Comparison of ENCODE assay signal across 8 mouse cellular contexts in the genomic region with DNA sequence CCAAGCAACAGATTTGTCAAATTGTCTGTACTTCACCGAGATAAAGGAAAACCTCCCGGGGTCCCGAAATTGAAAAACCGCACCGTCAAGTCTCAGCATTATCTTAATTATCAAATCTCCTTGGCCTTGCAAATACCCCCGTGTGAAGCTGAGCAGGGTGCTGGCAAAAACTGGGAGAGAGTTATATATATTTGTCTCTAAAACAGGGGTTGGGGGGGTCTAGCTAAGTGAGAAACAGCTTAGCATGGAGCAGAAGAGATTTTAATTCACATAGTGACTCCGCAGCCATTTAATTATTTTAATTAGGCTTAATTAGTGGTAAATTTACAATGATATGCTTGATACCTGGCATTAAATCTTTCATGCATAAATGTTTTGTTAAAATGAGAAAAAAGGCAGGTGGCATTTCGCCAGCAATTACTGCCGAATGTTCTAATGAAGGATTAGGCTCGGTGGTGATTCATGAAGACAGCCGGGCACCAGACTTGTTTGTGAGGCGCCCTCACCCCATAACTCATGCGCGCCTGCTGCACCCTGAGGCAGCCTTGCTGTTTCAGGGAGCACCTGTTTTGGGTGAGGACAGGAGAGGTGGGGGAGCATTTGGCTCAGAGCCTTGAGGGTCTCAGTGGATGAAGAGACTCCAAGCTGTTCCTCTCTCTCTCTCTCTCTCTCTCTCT.
DNase-seq lines count a peak whose midpoint lies in the region; ATAC-seq and TF ChIP-seq lines count a peak whose summit lies in the region.

No protein-coding gene starts in this region.

- WGBS in thymus, adult 2 months: 79% methylated on average over 14 of the region's 14 CpGs
- WGBS in limb, embryonic 11.5 days: 14% methylated on average over 14 of the region's 14 CpGs

- H3K27me3 ChIP-seq in thymus, adult 2 months (ENCODE audit: control insufficient read depth, insufficient read depth, low read length): no peaks in the 10 kb centered on the region
- H3K27me3 ChIP-seq in limb, embryonic 11.5 days (ENCODE audit: control insufficient read depth, insufficient read depth, low read length): 0 out of 2 replicates have a peak, but pooled peaks cover 6% of the 10 kb centered on the region

- ATAC-seq in limb, embryonic 11.5 days (ENCODE audit: insufficient number of reproducible peaks, low FRiP score, low TSS enrichment, low read depth): no peak
- no peak for ATAC-seq in erythroblast, adult 5-6 weeks (replicated peaks; ENCODE audit: low FRiP score, poor library complexity, severe bottlenecking)

- DNase-seq in thymus, postnatal 0 days (ENCODE audit: low spot score): peak; percentile 44
- no peak for DNase-seq in thymus, adult 2 months
- DNase-seq in forelimb bud, embryonic 11.5 days (ENCODE audit: low read depth, low spot score): peak; percentile 61
- peak; percentile 65 for DNase-seq in limb, embryonic 11.5 days (ENCODE audit: low spot score)
- DNase-seq in thymus, postnatal 4 days: peak; percentile 36
- no peak for DNase-seq in lung, adult 18-20 months
- no peak for DNase-seq in adrenal gland, postnatal 14 days

- no peak overlapping the region for H3K9ac ChIP-seq in limb, embryonic 11.5 days (ENCODE audit: low read length)

- no peak for TF ChIP-seq POLR2A in thymus, adult 2 months (IDR thresholded peaks at IDR 0.05; ENCODE audit: control insufficient read depth, extremely low read depth, insufficient read depth, low read length, poor library complexity)

- H3K9me3 ChIP-seq in limb, embryonic 11.5 days (ENCODE audit: control insufficient read depth, low read length): no peaks in the 10 kb centered on the region

- no peak overlapping the region; the same call in 1 of the 2 replicates for H3K4me3 ChIP-seq in thymus, adult 2 months (ENCODE audit: control insufficient read depth, insufficient read depth, low read length)
- H3K4me3 ChIP-seq in limb, embryonic 11.5 days (ENCODE audit: low read depth, low read length): no peak overlapping the region

- peaks cover 20% of the 10 kb centered on the region for H3K4me1 ChIP-seq in thymus, adult 2 months (replicated peaks; ENCODE audit: control insufficient read depth, insufficient read depth, low read length)
- peaks cover 18% of the 10 kb centered on the region for H3K4me1 ChIP-seq in limb, embryonic 11.5 days (ENCODE audit: control insufficient read depth, insufficient read depth, low read length)

- no peaks in the 10 kb centered on the region for H3K36me3 ChIP-seq in thymus, adult 2 months (ENCODE audit: control insufficient read depth, insufficient read depth, low read length)
- H3K36me3 ChIP-seq in limb, embryonic 11.5 days (ENCODE audit: control insufficient read depth, insufficient read depth, low read length): no peaks in the 10 kb centered on the region

- no peak overlapping the region for H3K27ac ChIP-seq in thymus, adult 2 months (ENCODE audit: control insufficient read depth, insufficient read depth, low read length)
- no peak overlapping the region for H3K27ac ChIP-seq in limb, embryonic 11.5 days (replicated peaks; ENCODE audit: low read depth, low read length)

- no peak overlapping the region for H3K4me2 ChIP-seq in limb, embryonic 11.5 days (ENCODE audit: low read depth, severe bottlenecking)

- no peak for TF ChIP-seq CTCF in thymus, adult 2 months (IDR thresholded peaks at IDR 0.05; ENCODE audit: borderline replicate concordance, control insufficient read depth, extremely low read depth, insufficient read depth, low read length, poor library complexity)

Comparison
In these comparisons a context has a peak if more than half of its experiments do, and no peak if none do; other contexts are left out.
1. DNase-seq: peak in thymus, postnatal 0 days (single experiment), forelimb bud, embryonic 11.5 days (single experiment), limb, embryonic 11.5 days (single experiment) and thymus, postnatal 4 days (single experiment); none in thymus, adult 2 months (single experiment), lung, adult 18-20 months (0 of 2) and adrenal gland, postnatal 14 days (single experiment).